Mouse (Mus musculus) hindbrain, embryonic 16.5 days (tissue): ENCODE data around the gene Usp39. TPM values are rescaled to one million over a fixed set of nuclear protein-coding genes. Genes with fewer than 3 reads are reported as not detected.

Source experiments
- ATAC-seq: fragments of 200-750 bp; cut with Nextera tagmentation; 2 replicates; pipeline ENCODE4 v1.8.0; 2017; ENCODE audit warnings: moderate TSS enrichment, moderate library complexity
- H3K27ac ChIP-seq: fragments of 300-500 bp; sonication (generic); 2 replicates; pipeline ENCODE4 v1.5.1; 2014; ENCODE audit warnings: low read depth, mild to moderate bottlenecking, control low read depth, low read length, moderate library complexity
- H3K27me3 ChIP-seq: fragments of 300-500 bp; sonication (generic); replicated peaks from 2 replicates; pipeline ENCODE4 v1.6.1; 2014; ENCODE audit warnings: low read length; ENCODE audit not compliant: control insufficient read depth, insufficient read depth
- H3K36me3 ChIP-seq: fragments of 300-500 bp; sonication (generic); 2 replicates; pipeline ENCODE4 v1.6.1; 2014; ENCODE audit warnings: mild to moderate bottlenecking, low read length, moderate library complexity, mixed read lengths; ENCODE audit not compliant: control insufficient read depth, insufficient read depth
- H3K4me1 ChIP-seq: fragments of 300-500 bp; sonication (generic); 2 replicates; pipeline ENCODE4 v1.6.1; 2014; ENCODE audit warnings: low read depth, low read length; ENCODE audit not compliant: control insufficient read depth, insufficient read depth
- H3K4me2 ChIP-seq: fragments of 300-500 bp; sonication (generic); 2 replicates; pipeline ENCODE4 v1.6.1; 2014; ENCODE audit warnings: mild to moderate bottlenecking, low read length, control low read depth, moderate library complexity
- H3K4me3 ChIP-seq: fragments of 300-500 bp; sonication (generic); 2 replicates; pipeline ENCODE4 v1.5.1; 2014; ENCODE audit warnings: mild to moderate bottlenecking, low read length, control low read depth, moderate library complexity
- H3K9ac ChIP-seq: fragments of 300-500 bp; sonication (generic); 2 replicates; pipeline ENCODE4 v1.6.1; 2014; ENCODE audit warnings: low read depth, mild to moderate bottlenecking, control low read depth, low read length, moderate library complexity
- H3K9me3 ChIP-seq: fragments of 300-500 bp; sonication (generic); 2 replicates; pipeline ENCODE4 v1.6.1; 2014; ENCODE audit warnings: mild to moderate bottlenecking, low read length, moderate library complexity; ENCODE audit not compliant: control insufficient read depth
- WGBS: fragments of 180-500 bp; shearing (Covaris S2); extraction: QIAGEN DNeasy Blood & Tissue Kit; methylation state at CpG from one replicate; pipeline ENCODE4 v1.1.7; 2014; 5-methylcytosine and 5-hydroxymethylcytosine counted together
- polyA plus RNA-seq: library from polyadenylated mRNA; unstranded; fragments of >200 nt; fragmentation: Nextera tagmentation; extraction: Ambion mirVana; gene quantifications from 2 replicates; pipeline ENCODE4 v1.2.1, GENCODE M21; 2015

Usp39 gene
- polyA plus RNA-seq, 1 experiment from 2014 or later: 34.2 TPM

- Histone ChIP-seq H3K9me3 (no peaks in the 10 kb centered on the region), H3K9ac (no peak overlapping the region), H3K4me3 (no peak overlapping the region), H3K27me3 (no peaks in the 10 kb centered on the region), H3K4me1 (no peaks in the 10 kb centered on the region), H3K36me3 (no peaks in the 10 kb centered on the region), H3K4me2 (no peak overlapping the region), H3K27ac (no peak overlapping the region)
- ATAC-seq: no peak
- WGBS: 89% methylated on average over 11 of the region's 11 CpGs
Observed at GRCm38 (mm10) chr6:72302349-72302925, 42.5 kb downstream of the Usp39 start.

GRCm38 (mm10) chr6:72297825-72298224 is 47.2 kb downstream of the Usp39 start:
- ATAC-seq: no peak
- WGBS: 76% methylated on average over 3 of the region's 3 CpGs

GRCm38 (mm10) chr6:72292972-72293651 is 51.9 kb downstream of the Usp39 start:
- Histone ChIP-seq H3K4me1 (no peaks in the 10 kb centered on the region), H3K4me3 (no peak overlapping the region), H3K27ac (no peak overlapping the region), H3K9me3 (no peaks in the 10 kb centered on the region), H3K4me2 (no peak overlapping the region), H3K9ac (no peak overlapping the region), H3K27me3 (no peaks in the 10 kb centered on the region), H3K36me3 (no peaks in the 10 kb centered on the region)
- no peak for ATAC-seq
- WGBS: 87% methylated on average over 12 of the region's 12 CpGs

More at GRCm38 (mm10) chr6:72297825-72298224, 47.2 kb downstream of the Usp39 start:
- H3K4me3 ChIP-seq: no peak overlapping the region
- no peak overlapping the region for H3K27ac ChIP-seq
- no peaks in the 10 kb centered on the region for H3K36me3 ChIP-seq
- H3K4me2 ChIP-seq: no peak overlapping the region
- H3K4me1 ChIP-seq: no peaks in the 10 kb centered on the region
- no peaks in the 10 kb centered on the region for H3K27me3 ChIP-seq
- H3K9me3 ChIP-seq: no peaks in the 10 kb centered on the region
- H3K9ac ChIP-seq: no peak overlapping the region

GRCm38 (mm10) chr6:72289484-72289883 is 55.5 kb downstream of the Usp39 start:
- Histone ChIP-seq H3K36me3 (no peaks in the 10 kb centered on the region), H3K9me3 (no peaks in the 10 kb centered on the region), H3K27me3 (no peaks in the 10 kb centered on the region), H3K4me3 (no peak overlapping the region), H3K9ac (no peak overlapping the region), H3K4me1 (no peaks in the 10 kb centered on the region), H3K4me2 (no peak overlapping the region), H3K27ac (no peak overlapping the region)
- 92% methylated on average over 3 of the region's 3 CpGs for WGBS
- ATAC-seq: no peak

- H3K9me3 ChIP-seq: no peaks in the 10 kb centered on the region
- H3K4me1 ChIP-seq: no peaks in the 10 kb centered on the region
- no peak overlapping the region for H3K27ac ChIP-seq
- no peak overlapping the region for H3K4me2 ChIP-seq
- no peak overlapping the region for H3K4me3 ChIP-seq
- H3K36me3 ChIP-seq: no peaks in the 10 kb centered on the region
- no peak for ATAC-seq
- no peaks in the 10 kb centered on the region for H3K27me3 ChIP-seq
- H3K9ac ChIP-seq: no peak overlapping the region
- 26% methylated on average over 4 of the region's 4 CpGs for WGBS
Observed at GRCm38 (mm10) chr6:72283914-72284313, 61.1 kb downstream of the Usp39 start.

- no peak for ATAC-seq
- Histone ChIP-seq H3K4me2 (no peak overlapping the region), H3K36me3 (no peaks in the 10 kb centered on the region), H3K9me3 (no peaks in the 10 kb centered on the region), H3K27me3 (no peaks in the 10 kb centered on the region), H3K9ac (no peak overlapping the region), H3K4me1 (no peaks in the 10 kb centered on the region), H3K27ac (no peak overlapping the region), H3K4me3 (no peak overlapping the region)
- 76% methylated on average over 7 of the region's 7 CpGs for WGBS
Observed at GRCm38 (mm10) chr6:72280410-72280998, 64.5 kb downstream of the Usp39 start.

GRCm38 (mm10) chr6:72279505-72279904 is 65.5 kb downstream of the Usp39 start:
- Histone ChIP-seq H3K27me3 (no peaks in the 10 kb centered on the region), H3K9ac (no peak overlapping the region), H3K4me1 (no peaks in the 10 kb centered on the region), H3K4me2 (no peak overlapping the region), H3K4me3 (no peak overlapping the region), H3K9me3 (no peaks in the 10 kb centered on the region), H3K36me3 (no peaks in the 10 kb centered on the region), H3K27ac (no peak overlapping the region)
- no peak for ATAC-seq
- 93% methylated on average over 7 of the region's 7 CpGs for WGBS

- 77% methylated on average over 4 of the region's 4 CpGs for WGBS
- Histone ChIP-seq H3K4me2 (no peak overlapping the region), H3K9me3 (no peaks in the 10 kb centered on the region), H3K4me1 (no peaks in the 10 kb centered on the region), H3K27me3 (no peaks in the 10 kb centered on the region), H3K9ac (no peak overlapping the region), H3K36me3 (no peaks in the 10 kb centered on the region), H3K4me3 (no peak overlapping the region), H3K27ac (no peak overlapping the region)
- no peak for ATAC-seq
Observed at GRCm38 (mm10) chr6:72278835-72279234, 66.1 kb downstream of the Usp39 start.

- WGBS: 86% methylated on average over 9 of the region's 9 CpGs
- H3K9ac ChIP-seq: no peak overlapping the region
- H3K4me2 ChIP-seq: no peak overlapping the region
- H3K27ac ChIP-seq: no peak overlapping the region
- H3K4me3 ChIP-seq: no peak overlapping the region
- no peaks in the 10 kb centered on the region for H3K4me1 ChIP-seq
- no peaks in the 10 kb centered on the region for H3K36me3 ChIP-seq
- H3K27me3 ChIP-seq: no peaks in the 10 kb centered on the region
- no peaks in the 10 kb centered on the region for H3K9me3 ChIP-seq
- ATAC-seq: peak; percentile 14; the same call in 1 of the 2 replicates
Observed at GRCm38 (mm10) chr6:72277508-72278166, 67.3 kb downstream of the Usp39 start.
